Mouse (Mus musculus) cerebellum, adult 2 months (tissue): ENCODE data around the gene Sarm1.

Experiments
- CTCF ChIP-seq: fragments of 200-500 bp; IDR thresholded peaks from 2 replicates; pipeline ENCODE4 v1.5.1; 2011; ENCODE audit warnings: low read depth, mild to moderate bottlenecking, control low read depth, low read length, moderate library complexity, borderline replicate concordance; ENCODE audit not compliant: insufficient read depth
- POLR2A ChIP-seq: fragments of 200-500 bp; IDR thresholded peaks from 2 replicates; pipeline ENCODE4 v1.6.1; 2011; ENCODE audit warnings: low read length, control low read depth, borderline replicate concordance; ENCODE audit not compliant: insufficient read depth

- TF ChIP-seq CTCF, result no peak
- TF ChIP-seq POLR2A, result no peak
Observed at GRCm38 (mm10) chr11:78447168-78447567, 50.4 kb downstream of the Sarm1 start.
